Mouse (Mus musculus): ENCODE data around the gene Def8. TPM values are rescaled to one million over a fixed set of nuclear protein-coding genes. Genes with fewer than 3 reads are reported as not detected.

Def8 gene
- total RNA-seq, 4 experiments from 2014 or later: 36.9 to 47.1 (median 38.2) TPM

GRCm38 (mm10) chr8:123478456-123479218 is 55.3 kb downstream of the Def8 start:
- no peak for DNase-seq (ENCODE audit: low spot score in 2 of 2)

GRCm38 (mm10) chr8:123482627-123483026 is 59.3 kb downstream of the Def8 start:
- DNase-seq (ENCODE audit: low spot score in 2 of 2): no peak

- DNase-seq (ENCODE audit: low spot score in 2 of 2): no peak
Observed at GRCm38 (mm10) chr8:123491280-123492075, 68.2 kb downstream of the Def8 start.

GRCm38 (mm10) chr8:123492898-123493297 is 69.6 kb downstream of the Def8 start:
- DNase-seq (ENCODE audit: low spot score in 2 of 2): no peak

- no peak for DNase-seq (ENCODE audit: low spot score in 2 of 2)
Observed at GRCm38 (mm10) chr8:123497699-123498098, 74.4 kb downstream of the Def8 start.

GRCm38 (mm10) chr8:123498963-123499362 is 75.6 kb downstream of the Def8 start:
- DNase-seq (ENCODE audit: low spot score in 2 of 2): no peak

- DNase-seq (ENCODE audit: low spot score in 2 of 2): no peak
Observed at GRCm38 (mm10) chr8:123499556-123499955, 76.2 kb downstream of the Def8 start.

GRCm38 (mm10) chr8:123502192-123502591 is 78.9 kb downstream of the Def8 start:
- DNase-seq (ENCODE audit: low spot score in 2 of 2): no peak

GRCm38 (mm10) chr8:123503801-123504467 is 80.6 kb downstream of the Def8 start:
- DNase-seq (ENCODE audit: low spot score in 2 of 2): no peak

- no peak for DNase-seq (ENCODE audit: low spot score in 2 of 2)
Observed at GRCm38 (mm10) chr8:123504591-123505195, 81.4 kb downstream of the Def8 start.

GRCm38 (mm10) chr8:123505267-123505666 is 81.9 kb downstream of the Def8 start:
- DNase-seq (ENCODE audit: low spot score in 2 of 2): no peak

GRCm38 (mm10) chr8:123505695-123506094 is 82.4 kb downstream of the Def8 start:
- DNase-seq (ENCODE audit: low spot score in 2 of 2): no peak

- no peak for DNase-seq (ENCODE audit: low spot score in 2 of 2)
Observed at GRCm38 (mm10) chr8:123507153-123507552, 83.8 kb downstream of the Def8 start.

GRCm38 (mm10) chr8:123510819-123511218 is 87.5 kb downstream of the Def8 start:
- DNase-seq (ENCODE audit: low spot score in 2 of 2): no peak

Other genes starting within 250 kb of the Def8 start
- 10 to 100 TPM in 2 of 4 experiments, 1 to 10 TPM in 2; 5.6 to 14.7 (median 9.7) TPM for gene Dpep1, start 237.3 kb upstream of the Def8 start, total RNA-seq (2022)
- 10 to 100 TPM; 51.5 to 60.8 (median 56.0) TPM for gene Chmp1a, start 210.8 kb upstream of the Def8 start, total RNA-seq (2022)
- 1 to 10 TPM in 1 of 4 experiments, under 1 TPM in 3; 0.12 to 1.6 (median 0.58) TPM for gene Spata33, start 210.7 kb upstream of the Def8 start, total RNA-seq (2022)
- 10 to 100 TPM in 3 of 4 experiments, 1 to 10 TPM in 1; 9.7 to 14.3 (median 12.0) TPM for gene Cdk10, start 198.7 kb upstream of the Def8 start, total RNA-seq (2022)
- 1 to 10 TPM in 3 of 4 experiments, under 1 TPM in 1; 0.97 to 1.8 (median 1.3) TPM for gene Spata2l, start 187.3 kb upstream of the Def8 start, total RNA-seq (2022)
- gene Zfp276, start 169.3 kb upstream of the Def8 start, total RNA-seq (2022): 1 to 10 TPM; 3.8 to 8.4 (median 5.4) TPM
- gene Vps9d1, start 169.2 kb upstream of the Def8 start, total RNA-seq (2022): 10 to 100 TPM; 13.7 to 22.6 (median 21.7) TPM
- not detected for gene Fanca, start 105.0 kb upstream of the Def8 start, total RNA-seq (2022)
- under 1 TPM in 3 of 4 experiments, not detected in 1; 0.16 to 0.22 (median 0.20) TPM for gene Spire2, start 90.8 kb upstream of the Def8 start, total RNA-seq (2022)
- 100 to 1,000 TPM; 125 to 155 (median 141) TPM for gene Tcf25, start 49.8 kb upstream of the Def8 start, total RNA-seq (2022)
- under 1 TPM in 1 of 4 experiments, not detected in 3; 0.08 TPM for gene Mc1r, start 16.4 kb upstream of the Def8 start, total RNA-seq (2022)
- gene Tubb3, start 12.1 kb upstream of the Def8 start, total RNA-seq (2022): under 1 TPM in 2 of 4 experiments, not detected in 2; 0.17 to 0.24 TPM
- gene Afg3l1, start 54.4 kb downstream of the Def8 start, total RNA-seq (2022): 10 to 100 TPM; 45.0 to 48.8 (median 47.8) TPM
- gene Dbndd1, start 91.9 kb downstream of the Def8 start, total RNA-seq (2022): not detected
- 1 to 10 TPM; 2.3 to 5.4 (median 3.3) TPM for gene Gas8, start 95.3 kb downstream of the Def8 start, total RNA-seq (2022)
- gene Rhou, start 230.4 kb downstream of the Def8 start, total RNA-seq (2022): 10 to 100 TPM; 17.9 to 29.8 (median 26.8) TPM